Mouse (Mus musculus) C2C12 (cell line): ENCODE results near the gene 1600014C23Rik.

Experiments used
- CTCF ChIP-seq: IDR thresholded peaks from one replicate; pipeline ENCODE4 v1.5.1; 2011; ENCODE audit not compliant: control insufficient read depth, insufficient read depth, insufficient read length
- MAX ChIP-seq: IDR thresholded peaks from one replicate; pipeline ENCODE4 v1.6.1; 2011; ENCODE audit warnings: mild to moderate bottlenecking, control low read depth
- MYOD1 ChIP-seq: IDR thresholded peaks from one replicate; pipeline ENCODE4 v1.6.1; 2011; ENCODE audit warnings: low read depth; ENCODE audit not compliant: control insufficient read depth, insufficient read length
- USF1 ChIP-seq: IDR thresholded peaks from one replicate; pipeline ENCODE4 v1.6.1; 2011; ENCODE audit warnings: low read depth, mild to moderate bottlenecking, control low read depth, moderate library complexity

- no peak for TF ChIP-seq CTCF
- TF ChIP-seq USF1, result no peak
- no peak for TF ChIP-seq MAX
- no peak for TF ChIP-seq MYOD1
Observed at GRCm38 (mm10) chr17:45686093-45686619, 47.5 kb downstream of the 1600014C23Rik start, which contains the start of gene Mrpl14.
